Mouse (Mus musculus) thymus, adult 2 months (tissue): ENCODE data around the gene Gm20538.

Source experiments
- CTCF ChIP-seq: fragments of 200-500 bp; IDR thresholded peaks from 2 replicates; pipeline ENCODE4 v1.5.1; 2012; ENCODE audit warnings: mild to moderate bottlenecking, control low read depth, low read length, moderate library complexity, borderline replicate concordance; ENCODE audit not compliant: control insufficient read depth, poor library complexity, insufficient read depth; ENCODE audit errors: extremely low read depth
- POLR2A ChIP-seq: fragments of 200-500 bp; IDR thresholded peaks from 2 replicates; pipeline ENCODE4 v1.6.1; 2012; ENCODE audit warnings: mild to moderate bottlenecking, low read length, control low read depth, moderate library complexity; ENCODE audit not compliant: control insufficient read depth, poor library complexity, insufficient read depth; ENCODE audit errors: extremely low read depth

DNA sequence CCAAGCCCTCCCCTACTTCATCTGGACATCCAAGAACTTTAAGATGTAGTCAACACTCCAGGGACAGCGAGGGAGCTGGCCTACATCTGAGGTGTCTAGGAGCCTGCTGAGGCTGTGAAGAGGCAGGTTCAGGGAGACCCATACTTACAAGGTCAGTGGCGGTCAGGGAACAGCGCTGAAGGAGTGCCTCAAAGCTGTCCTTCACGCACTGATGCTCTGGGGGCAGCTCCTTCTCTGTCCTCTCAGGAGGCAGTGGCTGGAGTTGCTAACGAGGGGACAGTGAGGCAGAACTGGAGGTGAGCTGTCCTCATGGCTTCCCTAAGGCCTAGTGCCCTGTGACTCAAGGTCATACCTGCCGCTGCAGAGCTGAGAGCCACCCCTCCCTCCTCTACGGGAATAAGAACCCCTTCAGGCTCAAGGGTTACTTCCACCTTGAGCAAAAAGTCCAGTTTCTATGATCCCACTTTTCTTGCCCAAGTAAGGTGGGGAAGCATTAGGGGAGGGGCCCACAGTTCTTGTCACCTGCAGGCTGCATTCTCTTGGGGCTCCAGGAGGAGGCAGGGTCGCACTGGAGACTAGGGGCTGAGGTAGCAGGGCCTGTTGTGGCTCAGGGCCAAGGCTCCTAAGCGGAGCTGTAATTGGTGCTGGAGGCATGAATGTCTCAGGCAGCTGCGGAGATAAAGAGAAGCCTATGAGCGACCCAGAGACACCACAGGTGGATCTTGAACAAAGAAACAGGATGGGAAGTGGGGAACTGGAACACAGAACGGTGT is 34.4 kb downstream of the Gm20538 start:
- peak; percentile 73; the same call in 1 of the 2 replicates for TF ChIP-seq CTCF
- TF ChIP-seq POLR2A: no peak
